Mouse (Mus musculus) small intestine, adult 10 weeks (tissue): Measurements from ENCODE around the gene Txnrd2. TPM values are rescaled to one million over a fixed set of nuclear protein-coding genes. Genes with fewer than 3 reads are reported as not detected.

Experiments used
- polyA plus RNA-seq: library from polyadenylated mRNA; stranded (reverse); fragments of 350-450 nt; fragmentation: Illumina TruSeq; extraction: RNeasy Lipid Tissue Mini Kit (QIAGEN cat#74804); gene quantifications from one replicate; pipeline ENCODE4 v1.2.3, GENCODE M21; 2014; ENCODE audit warnings: low replicate concordance

Txnrd2 gene
- 1.2 TPM for polyA plus RNA-seq

GRCm38 (mm10) chr16:18426215-18426791 lies at the start of gene Txnrd2:
TSS of gene Txnrd2 (plus strand) at chr16:18426384.

GRCm38 (mm10) chr16:18426802-18427280 lies 657 bp downstream of the Txnrd2 start, which contains the start of gene Comt:
TSS of gene Comt (minus strand) at chr16:18426852.

GRCm38 (mm10) chr16:18498558-18498990 lies 72.4 kb downstream of the Txnrd2 start, which contains the start of the genes Gnb1l and Rtl10:
TSS of gene Gnb1l (plus strand) at chr16:18498713.
TSS of gene Rtl10 (plus strand) at chr16:18498901.

Other genes with a start within 250 kb of the Txnrd2 start
- gene Ccdc188, start 208.5 kb upstream of the Txnrd2 start, polyA plus RNA-seq: not detected
- gene Zdhhc8, start 191.2 kb upstream of the Txnrd2 start, polyA plus RNA-seq: not detected
- 18.5 TPM for gene Trmt2a, start 177.7 kb upstream of the Txnrd2 start, polyA plus RNA-seq
- 84.6 TPM for gene Ranbp1, start 177.7 kb upstream of the Txnrd2 start, polyA plus RNA-seq
- gene Gm49776, start 168.1 kb upstream of the Txnrd2 start, polyA plus RNA-seq: not detected
- gene Dgcr8, start 137.1 kb upstream of the Txnrd2 start, polyA plus RNA-seq: 23.3 TPM
- 8.9 TPM for gene Tango2, start 78.3 kb upstream of the Txnrd2 start, polyA plus RNA-seq
- gene Arvcf, start 78.2 kb upstream of the Txnrd2 start, polyA plus RNA-seq: not detected
- 5.1 TPM for gene Comt, start 468 bp downstream of the Txnrd2 start, polyA plus RNA-seq
- gene Gnb1l, start 72.3 kb downstream of the Txnrd2 start, polyA plus RNA-seq: 0.59 TPM
- gene Rtl10, start 72.5 kb downstream of the Txnrd2 start, polyA plus RNA-seq: not detected
- gene Tbx1, start 164.3 kb downstream of the Txnrd2 start, polyA plus RNA-seq: not detected
- gene Gp1bb, start 196.0 kb downstream of the Txnrd2 start, polyA plus RNA-seq: not detected
- gene Gm49601, start 200.0 kb downstream of the Txnrd2 start, polyA plus RNA-seq: not detected
- 2.1 TPM for gene Sept5, start 203.6 kb downstream of the Txnrd2 start, polyA plus RNA-seq